Mouse (Mus musculus): Measurements from ENCODE around the gene Rasgef1b.

- no peak for TF ChIP-seq CTCF (IDR thresholded peaks at IDR 0.05; ENCODE audit: control insufficient read depth, insufficient read depth, low read length)
- no peak for TF ChIP-seq POLR2A (IDR thresholded peaks at IDR 0.05; ENCODE audit: borderline replicate concordance, control insufficient read depth, low read depth, low read length)
Observed at GRCm38 (mm10) chr5:99287647-99288185, 441.1 kb downstream of the Rasgef1b start.
